Mouse (Mus musculus) brown adipose tissue, adult 24 weeks (tissue): ENCODE results near the gene Fgb. TPM values are rescaled to one million over a fixed set of nuclear protein-coding genes. Genes with fewer than 3 reads are reported as not detected.

ENCODE experiments used
- H3K27ac ChIP-seq: fragments of 200-500 bp; replicated peaks from 2 replicates; pipeline ENCODE4 v1.5.1; 2012; ENCODE audit warnings: low read depth, mild to moderate bottlenecking, low read length
- H3K4me1 ChIP-seq: fragments of 200-500 bp; 2 replicates; pipeline ENCODE4 v1.6.1; 2012; ENCODE audit warnings: low read length, mixed read lengths; ENCODE audit not compliant: control insufficient read depth, insufficient read depth, insufficient read length
- H3K4me3 ChIP-seq: fragments of 200-500 bp; 2 replicates; pipeline ENCODE4 v1.5.1; 2012; ENCODE audit warnings: low read depth, mild to moderate bottlenecking, low read length, moderate library complexity; ENCODE audit not compliant: insufficient read depth
- polyA plus RNA-seq: library from polyadenylated mRNA; stranded (reverse); fragments of >200 nt; gene quantifications from 2 replicates; pipeline ENCODE4 v1.2.4, GENCODE M21; 2012; ENCODE audit not compliant: missing spikeins, insufficient read depth, insufficient read length

Gene Fgb
- polyA plus RNA-seq, 1 experiment: 1.1 TPM

- Histone ChIP-seq H3K4me3 (no peak overlapping the region), H3K27ac (no peak overlapping the region), H3K4me1 (no peaks in the 10 kb centered on the region)
These were observed 998 bp upstream of the Fgb start for GRCm38 (mm10) chr3:83050661-83051060.

DNA sequence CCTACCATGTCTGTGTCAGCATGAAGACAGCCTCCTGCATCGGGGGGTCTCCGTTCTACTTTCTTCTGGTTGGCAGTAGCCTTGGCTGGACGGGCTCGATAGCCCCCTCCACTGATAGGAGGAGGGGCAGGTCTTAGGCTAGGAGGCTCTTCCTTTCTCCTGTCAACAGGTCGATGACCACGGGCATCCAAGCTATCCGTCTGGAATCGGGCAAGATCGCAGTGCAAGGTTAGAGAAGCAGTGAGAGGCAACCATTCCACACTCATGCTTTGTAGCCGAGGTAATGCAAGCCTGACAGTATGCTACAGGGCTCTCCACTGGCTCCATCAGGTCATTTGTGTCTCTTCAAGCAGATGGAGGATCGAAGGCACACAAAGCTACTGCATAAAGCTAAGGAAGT is 3.0 kb downstream of the Fgb start:
- no peak overlapping the region for H3K4me3 ChIP-seq
- no peaks in the 10 kb centered on the region for H3K4me1 ChIP-seq
- H3K27ac ChIP-seq: no peak overlapping the region

GRCm38 (mm10) chr3:83042451-83042850 is 7.2 kb downstream of the Fgb start:
- no peak overlapping the region for H3K27ac ChIP-seq
- H3K4me3 ChIP-seq: no peak overlapping the region

DNA sequence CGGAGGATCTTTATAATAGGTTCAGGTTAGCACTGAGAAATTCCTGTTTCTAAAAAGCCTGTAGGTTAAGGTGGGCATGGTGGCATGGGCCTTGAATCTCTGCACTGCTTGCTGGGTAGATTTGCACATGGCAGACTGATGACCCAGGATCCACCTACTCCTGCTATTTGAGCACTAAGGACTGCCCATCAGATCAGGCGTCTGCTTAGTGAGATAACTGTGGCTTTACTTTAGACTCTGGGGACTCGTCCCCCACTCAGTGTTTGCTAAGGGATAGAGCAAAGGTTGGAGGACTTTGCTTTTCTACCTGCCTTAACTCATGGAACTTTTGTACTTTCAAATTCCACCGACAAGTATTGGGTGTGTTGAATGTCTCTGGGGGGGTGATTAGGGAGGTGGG is 10.0 kb downstream of the Fgb start:
- H3K27ac ChIP-seq: no peak overlapping the region
- no peaks in the 10 kb centered on the region for H3K4me1 ChIP-seq
- no peak overlapping the region for H3K4me3 ChIP-seq

More at GRCm38 (mm10) chr3:83042451-83042850, 7.2 kb downstream of the Fgb start:
- H3K4me1 ChIP-seq: no peaks in the 10 kb centered on the region

GRCm38 (mm10) chr3:83038865-83039264 is 10.8 kb downstream of the Fgb start:
- Histone ChIP-seq H3K4me3 (no peak overlapping the region), H3K4me1 (no peaks in the 10 kb centered on the region), H3K27ac (no peak overlapping the region)

DNA sequence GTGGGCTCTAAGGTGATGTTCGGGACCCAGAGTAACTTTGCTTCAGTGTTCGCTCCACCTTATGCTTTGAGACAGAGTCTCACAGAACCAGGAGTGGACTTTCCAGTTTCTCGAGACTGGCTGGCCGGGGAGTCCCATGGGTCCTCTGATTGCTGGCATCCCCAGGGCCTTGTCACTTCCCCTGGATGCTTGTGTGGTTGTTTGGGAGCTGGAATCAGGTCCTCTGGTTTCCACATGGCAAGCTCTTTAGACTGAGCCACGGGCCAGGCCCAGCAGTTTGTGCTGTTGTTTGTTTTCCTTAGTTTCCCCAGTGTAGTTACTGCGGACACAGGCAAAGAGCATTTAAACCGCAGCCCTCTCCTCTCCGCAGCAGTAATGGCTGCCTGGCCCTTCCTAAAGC is 15.9 kb downstream of the Fgb start:
- Histone ChIP-seq H3K27ac (no peak overlapping the region), H3K4me3 (no peak overlapping the region)

DNA sequence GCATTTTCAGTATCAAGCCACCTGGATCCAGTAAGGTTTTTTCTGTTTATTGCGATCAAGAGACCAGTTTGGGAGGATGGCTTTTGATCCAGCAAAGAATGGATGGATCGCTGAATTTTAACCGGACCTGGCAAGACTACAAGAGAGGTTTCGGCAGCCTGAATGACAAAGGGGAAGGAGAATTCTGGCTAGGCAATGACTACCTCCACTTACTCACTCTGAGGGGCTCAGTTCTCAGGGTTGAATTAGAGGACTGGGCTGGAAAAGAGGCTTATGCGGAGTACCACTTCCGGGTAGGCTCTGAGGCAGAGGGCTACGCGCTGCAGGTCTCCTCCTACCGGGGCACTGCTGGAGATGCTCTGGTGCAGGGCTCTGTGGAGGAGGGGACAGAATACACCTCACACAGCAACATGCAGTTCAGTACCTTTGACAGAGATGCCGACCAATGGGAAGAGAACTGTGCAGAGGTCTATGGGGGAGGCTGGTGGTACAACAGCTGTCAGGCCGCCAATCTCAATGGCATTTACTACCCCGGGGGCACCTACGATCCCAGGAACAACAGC is 16.8 kb downstream of the Fgb start:
- no peak overlapping the region for H3K4me3 ChIP-seq
- H3K4me1 ChIP-seq: no peaks in the 10 kb centered on the region
- no peak overlapping the region for H3K27ac ChIP-seq

More for the DNA sequence above, 15.9 kb downstream of the Fgb start:
- no peaks in the 10 kb centered on the region for H3K4me1 ChIP-seq

DNA sequence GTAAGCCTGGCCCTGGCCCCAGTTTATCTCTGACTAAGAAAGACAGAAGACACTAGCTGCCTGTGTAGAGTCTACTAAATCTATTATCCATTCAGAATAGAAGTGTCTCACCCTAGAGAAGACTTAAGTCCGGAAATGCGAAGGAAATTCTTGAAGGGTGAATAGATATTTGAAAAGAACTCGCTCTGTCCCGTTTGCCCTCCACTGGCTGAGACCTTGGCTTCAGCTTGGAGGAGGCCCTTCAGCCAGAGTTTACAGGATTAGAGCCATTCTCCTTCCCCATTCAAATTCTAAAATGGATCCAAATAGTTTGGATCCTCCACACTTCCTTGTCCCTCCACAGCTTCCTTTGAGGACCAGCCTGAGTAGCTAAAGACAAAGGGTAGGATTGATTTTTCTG is 19.3 kb downstream of the Fgb start:
- Histone ChIP-seq H3K27ac (no peak overlapping the region), H3K4me3 (no peak overlapping the region), H3K4me1 (no peaks in the 10 kb centered on the region)

DNA sequence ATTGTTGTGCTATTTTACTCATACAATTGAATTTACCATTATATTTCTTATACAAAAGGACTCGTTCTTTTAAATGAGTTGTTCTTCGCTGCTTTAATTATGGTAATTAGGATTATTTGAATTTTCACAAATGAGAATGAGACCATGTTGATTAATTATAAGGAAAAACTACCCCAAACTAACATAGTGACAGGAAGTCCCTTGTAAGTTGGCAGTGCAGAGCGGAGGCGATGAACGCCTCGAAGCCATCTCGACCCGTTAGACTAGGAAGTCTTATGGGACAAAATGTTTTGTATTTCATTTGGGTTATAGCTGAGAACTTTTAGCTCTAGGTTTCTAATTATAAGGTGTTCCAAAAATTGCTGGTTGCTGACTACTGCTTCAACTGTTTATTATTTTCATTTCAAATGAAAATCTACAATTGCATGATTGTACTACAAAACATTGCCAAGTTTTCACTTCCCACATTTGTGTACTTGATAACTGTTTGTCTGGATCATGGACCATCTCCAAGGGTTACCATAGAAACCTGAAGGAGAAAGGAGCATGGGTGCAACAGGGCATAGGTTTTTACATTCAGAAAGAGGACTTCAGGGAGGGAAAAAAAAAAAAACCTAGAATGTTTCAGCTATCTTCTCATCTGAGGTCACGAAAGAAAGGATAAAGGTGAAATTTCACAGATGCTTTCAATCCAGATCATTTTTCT is 22.0 kb downstream of the Fgb start:
- no peak overlapping the region for H3K4me3 ChIP-seq
- H3K27ac ChIP-seq: no peak overlapping the region
- H3K4me1 ChIP-seq: no peaks in the 10 kb centered on the region

DNA sequence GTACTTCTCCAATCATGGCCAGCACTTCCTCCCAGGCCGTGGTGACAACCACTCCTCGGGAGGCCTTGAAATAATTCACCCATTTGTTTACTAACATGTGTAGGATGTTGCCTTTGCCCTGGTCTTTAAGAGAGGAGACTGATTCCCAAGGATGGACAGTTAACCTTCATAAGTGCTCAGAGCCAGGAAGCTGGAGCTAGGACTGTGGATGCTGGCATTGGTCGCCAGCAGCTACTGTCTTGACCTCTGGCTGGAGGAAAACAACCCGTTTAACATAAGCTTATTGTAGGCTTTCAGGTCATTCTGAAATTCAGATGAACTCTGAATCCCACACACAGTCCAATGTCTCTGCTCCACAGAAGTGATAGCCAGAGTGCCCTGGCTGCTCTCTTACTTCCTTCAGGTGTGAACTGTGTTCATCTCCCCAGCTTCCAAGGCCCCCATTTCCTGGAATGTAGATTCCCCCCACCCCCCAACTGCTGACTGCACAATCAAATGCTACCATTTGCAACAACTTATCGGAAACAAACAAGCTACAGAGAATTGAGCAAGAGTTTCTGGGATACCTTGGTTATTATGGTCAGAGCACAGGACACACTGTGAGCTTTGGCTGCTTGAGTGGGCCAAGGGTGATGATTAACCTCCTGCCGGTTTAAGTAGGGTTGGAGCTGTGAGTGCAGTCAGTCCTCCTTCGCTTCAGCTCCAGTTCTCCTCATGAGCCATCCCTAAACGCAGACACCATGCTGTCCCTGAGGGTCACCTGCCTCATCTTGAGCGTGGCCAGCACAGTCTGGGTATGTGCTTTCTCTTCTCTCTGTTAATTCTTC is 24.0 kb downstream of the Fgb start, which contains the start of gene Fga:
Gene Fga (plus strand): TSS at position 602 of the 827 bp plus-strand sequence.
- Histone ChIP-seq H3K27ac (no peak within 1 kb of the TSS), H3K4me3 (no peak within 1 kb of the TSS), H3K4me1 (no peaks in the 10 kb centered on the region)

GRCm38 (mm10) chr3:83025036-83025435 is 24.6 kb downstream of the Fgb start:
- no peaks in the 10 kb centered on the region for H3K4me1 ChIP-seq
- H3K4me3 ChIP-seq: no peak overlapping the region
- H3K27ac ChIP-seq: no peak overlapping the region

DNA sequence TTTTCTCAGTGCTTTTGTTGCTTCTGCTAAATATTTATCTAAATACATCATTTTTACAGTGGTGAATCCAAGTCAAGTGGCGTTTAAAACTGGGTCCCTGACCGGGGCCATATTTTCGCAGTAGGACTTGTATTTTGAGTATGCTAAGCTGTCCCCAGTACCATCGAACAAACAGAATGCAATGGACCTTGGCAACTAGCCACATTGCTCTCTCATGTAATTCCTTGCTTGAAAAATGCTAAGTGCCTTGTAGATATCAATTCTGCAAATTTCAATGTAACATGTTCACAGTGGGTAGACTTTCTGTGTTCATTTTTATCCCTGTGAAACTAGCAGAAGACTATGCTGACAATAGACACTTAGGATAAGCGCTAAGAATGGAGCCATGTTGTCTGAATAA is 28.5 kb downstream of the Fgb start:
- Histone ChIP-seq H3K4me1 (no peaks in the 10 kb centered on the region), H3K27ac (no peak overlapping the region), H3K4me3 (no peak overlapping the region)

DNA sequence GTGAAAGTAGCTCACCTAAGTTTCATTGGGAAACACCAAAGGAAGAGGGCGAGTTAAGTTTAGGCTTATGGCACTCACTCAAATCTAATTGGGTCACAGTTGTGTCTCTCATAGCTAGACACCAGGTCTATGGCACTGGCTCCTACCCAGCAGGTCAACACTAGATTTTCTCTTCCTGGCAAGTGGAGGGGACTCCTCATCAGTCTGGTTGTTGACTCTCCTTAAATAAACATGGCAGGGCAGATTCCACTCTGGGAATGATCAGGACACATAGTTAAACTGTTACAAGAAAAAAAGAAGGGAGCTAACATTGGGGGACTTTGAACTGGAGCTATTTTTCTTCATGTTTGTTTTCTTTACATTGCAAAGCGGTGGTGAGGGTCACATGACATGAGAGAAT is 29.3 kb downstream of the Fgb start:
- no peak overlapping the region for H3K27ac ChIP-seq
- no peaks in the 10 kb centered on the region for H3K4me1 ChIP-seq
- no peak overlapping the region for H3K4me3 ChIP-seq

- H3K4me3 ChIP-seq: no peak overlapping the region
- no peak overlapping the region for H3K27ac ChIP-seq
- H3K4me1 ChIP-seq: no peaks in the 10 kb centered on the region
These were observed 33.4 kb downstream of the Fgb start for GRCm38 (mm10) chr3:83016236-83016635.

DNA sequence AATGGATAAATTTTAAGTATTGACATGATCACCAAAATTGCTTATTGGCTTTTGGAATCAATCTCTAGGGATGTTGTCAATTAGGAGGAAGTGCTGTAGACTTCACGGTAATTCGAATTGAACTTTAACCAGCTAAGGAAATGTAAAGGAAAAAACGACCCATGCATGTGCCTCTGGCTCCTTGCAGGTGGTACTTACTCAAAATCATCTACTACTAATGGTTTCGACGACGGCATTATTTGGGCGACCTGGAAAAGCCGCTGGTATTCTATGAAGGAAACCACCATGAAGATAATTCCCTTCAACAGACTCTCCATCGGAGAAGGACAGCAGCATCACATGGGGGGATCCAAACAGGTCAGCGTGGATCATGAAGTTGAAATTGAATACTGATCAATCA is 35.7 kb downstream of the Fgb start:
- no peak overlapping the region for H3K27ac ChIP-seq
- H3K4me3 ChIP-seq: no peak overlapping the region

More for the DNA sequence above, 35.7 kb downstream of the Fgb start:
- H3K4me1 ChIP-seq: no peaks in the 10 kb centered on the region
